Mouse (Mus musculus): ENCODE data around the gene Pld5.

Gene Pld5

GRCm38 (mm10) chr1:175950421-175950820, 324.7 kb downstream of the Pld5 start:
- no peak for DNase-seq (ENCODE audit: low read depth, low spot score)

GRCm38 (mm10) chr1:175946718-175947315, 328.3 kb downstream of the Pld5 start:
- no peak for DNase-seq (ENCODE audit: low read depth, low spot score)

GRCm38 (mm10) chr1:175943168-175943567, 331.9 kb downstream of the Pld5 start:
- DNase-seq (ENCODE audit: low read depth, low spot score): no peak

GRCm38 (mm10) chr1:175938731-175939130, 336.4 kb downstream of the Pld5 start:
- DNase-seq (ENCODE audit: low read depth, low spot score): no peak

DNA sequence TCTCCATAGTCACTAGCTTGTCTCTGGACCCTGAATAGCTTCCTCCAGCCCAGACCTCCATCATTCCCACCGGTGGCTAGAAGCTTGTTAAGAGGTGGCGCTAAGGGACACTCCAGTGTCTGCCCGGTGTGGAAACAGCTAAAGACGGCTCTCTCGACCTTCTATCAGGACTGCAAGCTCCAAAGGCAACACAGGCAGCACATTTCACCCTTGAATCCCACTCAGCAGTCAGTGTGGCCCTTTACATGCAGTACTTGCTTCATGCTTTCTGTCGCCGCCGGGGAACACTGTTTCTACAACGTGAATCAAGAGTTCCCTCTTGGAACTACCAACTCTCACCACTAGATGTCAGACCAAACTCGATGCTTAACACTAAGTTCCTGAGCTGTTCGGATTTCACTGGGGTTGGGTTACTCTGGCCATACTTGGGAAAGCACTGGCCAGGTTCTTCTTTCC, 338.8 kb downstream of the Pld5 start:
- DNase-seq (ENCODE audit: low read depth, low spot score): peak; percentile 50

DNA sequence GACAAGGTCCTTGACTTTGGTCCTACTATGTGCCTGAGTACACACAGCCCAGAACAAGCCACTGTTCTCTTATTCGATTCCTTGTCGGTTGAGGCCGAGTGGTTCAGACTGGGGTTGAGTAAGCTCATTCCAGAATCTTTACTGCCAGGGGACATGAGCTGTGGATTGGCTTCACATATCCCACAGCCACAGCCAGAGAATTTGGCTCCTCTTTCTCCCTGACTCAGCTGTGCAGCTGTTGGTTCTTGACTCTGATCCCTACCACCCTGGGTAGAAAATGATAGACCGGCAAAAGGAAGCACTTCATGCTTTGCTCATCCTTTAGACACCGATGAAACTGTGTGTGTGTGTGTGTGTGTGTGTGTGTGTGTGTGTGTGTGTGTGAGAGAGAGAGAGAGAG, 343.7 kb downstream of the Pld5 start:
- no peak for DNase-seq (ENCODE audit: low read depth, low spot score)

DNA sequence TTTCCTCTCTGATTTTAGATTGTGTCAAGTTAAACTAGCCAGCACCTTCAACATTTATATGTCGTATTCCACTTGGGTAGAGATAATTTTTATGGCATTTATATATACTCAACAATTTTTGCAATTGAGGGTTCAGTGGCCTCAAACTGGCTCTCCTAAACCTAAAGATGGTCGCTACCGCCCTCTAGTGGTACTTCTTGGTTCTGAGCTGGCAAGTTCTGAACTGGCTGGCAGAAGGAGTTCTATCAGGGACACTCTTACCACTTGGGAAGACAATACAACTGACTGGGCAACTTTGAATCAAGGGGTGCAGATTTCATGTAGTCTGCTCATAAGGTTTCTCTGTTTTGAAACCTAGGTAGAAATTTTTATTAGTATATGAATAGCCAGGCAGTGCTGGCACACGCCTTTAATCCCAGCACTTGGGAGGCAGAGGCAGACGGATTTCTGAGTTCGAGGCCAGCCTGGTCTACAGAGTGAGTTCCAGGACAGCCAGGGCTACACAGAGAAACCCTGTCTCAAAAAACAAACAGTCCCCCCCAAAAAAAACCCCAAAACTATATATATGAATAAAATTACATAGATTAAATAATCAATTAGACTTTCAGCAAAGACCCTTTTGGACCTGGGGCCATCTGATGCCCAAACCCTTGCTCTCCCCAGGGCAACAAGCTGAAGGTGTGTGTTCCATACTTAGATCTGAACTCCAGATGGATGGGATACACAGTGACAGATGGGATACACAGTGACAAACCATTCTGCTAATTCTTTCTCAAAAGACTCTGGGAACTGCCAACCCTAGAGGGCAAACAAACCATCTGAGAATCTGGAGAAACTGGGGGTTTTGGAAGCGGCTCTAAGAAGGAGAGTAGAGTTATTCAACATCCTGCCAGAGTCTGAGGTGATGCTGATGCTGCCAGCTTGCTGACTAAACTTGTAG, 351.0 kb downstream of the Pld5 start:
- peak; percentile 39 for DNase-seq (ENCODE audit: low read depth, low spot score)

DNA sequence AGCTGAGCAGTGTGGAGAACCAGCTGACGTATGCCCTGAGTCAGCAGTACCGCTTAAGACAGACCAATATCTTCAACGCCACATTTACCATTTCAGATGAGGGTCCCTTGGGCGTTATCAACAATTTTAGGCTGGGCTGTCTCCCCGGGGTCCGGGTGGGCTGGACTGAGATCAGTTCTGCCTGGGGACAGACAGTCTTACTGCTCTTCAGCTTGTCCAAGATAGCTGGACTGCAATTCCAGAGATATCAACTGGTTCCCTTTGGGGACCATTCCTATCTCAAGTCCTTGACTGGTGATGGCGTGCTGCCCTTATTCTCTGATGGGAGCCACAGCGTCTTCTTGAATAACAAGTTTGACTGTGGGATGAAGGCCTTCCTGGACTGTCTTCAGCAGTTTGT, 354.0 kb downstream of the Pld5 start:
- no peak for DNase-seq (ENCODE audit: low read depth, low spot score)

GRCm38 (mm10) chr1:175920029-175920428, 355.1 kb downstream of the Pld5 start, which contains the start of gene Gm38100:
Gm38100 (plus strand) TSS chr1:175920329.
- DNase-seq (ENCODE audit: low read depth, low spot score): no peak

GRCm38 (mm10) chr1:175913728-175914303, 361.3 kb downstream of the Pld5 start:
- DNase-seq (ENCODE audit: low read depth, low spot score): no peak

Data from retina, adult 2 months (tissue).